Mouse (Mus musculus): ENCODE results near the gene Pth2.

- TF ChIP-seq CTCF (conservative IDR thresholded peaks at IDR 0.05; ENCODE audit: low read length) = no peak
- no peak for TF ChIP-seq NANOG (IDR thresholded peaks at IDR 0.05; ENCODE audit: borderline replicate concordance, low read length)
- TF ChIP-seq POU5F1 (IDR thresholded peaks at IDR 0.05; ENCODE audit: borderline replicate concordance, low read length) = no peak
Measured at GRCm38 (mm10) chr7:45193871-45194785, 13.3 kb downstream of the Pth2 start.
